Comparison of ENCODE assay signal across 8 mouse cellular contexts in genomic region chr17:26506031-26506641, GRCm38 (mm10). TPM values are rescaled to one million over a fixed set of nuclear protein-coding genes. Genes with fewer than 3 reads are reported as not detected.
A peak's percentile ranks its signal among the peaks of the same experiment; 100 is the strongest.
DNase-seq lines count a peak whose midpoint lies in the region; ATAC-seq lines count a peak whose summit lies in the region.

No protein-coding gene starts in this region.

- peaks cover 9% of the 10 kb centered on the region; the same call in 1 of the 2 replicates for H3K36me3 ChIP-seq in kidney, embryonic 15.5 days

- DNase-seq in adrenal gland, adult 2 months = peak; percentile 76
- no peak for DNase-seq in adrenal gland, adult 8-10 months
- DNase-seq in heart, adult 8-10 months (ENCODE audit: low spot score) = peak; percentile 72
- peak; percentile 55 to 68 for DNase-seq in lung, postnatal 4 days
- DNase-seq in adipocyte (ENCODE audit: low spot score) = no peak
- no peak for DNase-seq in embryo, embryonic 9.5 days (ENCODE audit: extremely low spot score)

- peaks cover 3% of the 10 kb centered on the region; the same call in 1 of the 2 replicates for H3K4me1 ChIP-seq in brown adipose tissue, adult 24 weeks (ENCODE audit: control insufficient read depth, insufficient read depth, insufficient read length, low read length)
- peaks cover 59% of the 10 kb centered on the region for H3K4me1 ChIP-seq in kidney, embryonic 15.5 days

- peak overlapping the region; percentile 91 for H3K9ac ChIP-seq in kidney, embryonic 15.5 days

- peak overlapping the region; percentile 94 for H3K27ac ChIP-seq in brown adipose tissue, adult 24 weeks (replicated peaks; ENCODE audit: low read depth, low read length)
- H3K27ac ChIP-seq in kidney, embryonic 15.5 days = peak overlapping the region; percentile 98

- 57% methylated on average over 14 of the region's 14 CpGs for WGBS in kidney, embryonic 15.5 days

- peak overlapping the region; percentile 82 for H3K4me2 ChIP-seq in kidney, embryonic 15.5 days

- no peak for ATAC-seq in kidney, embryonic 15.5 days (replicated peaks; ENCODE audit: low FRiP score)

- H3K27me3 ChIP-seq in kidney, embryonic 15.5 days = no peaks in the 10 kb centered on the region

- H3K4me3 ChIP-seq in brown adipose tissue, adult 24 weeks (ENCODE audit: insufficient read depth, low read depth, low read length) = peak overlapping the region; percentile 79
- H3K4me3 ChIP-seq in kidney, embryonic 15.5 days (replicated peaks) = peak overlapping the region; percentile 78

- no peaks in the 10 kb centered on the region for H3K9me3 ChIP-seq in kidney, embryonic 15.5 days (replicated peaks)

RNA-seq across cellular contexts. Expression of gene Ergic1, which starts 55.2 kb away (rescaled TPM):
- total RNA-seq in adrenal gland, adult 2 months (2021) = 100 to 1,000 TPM; 166 to 170 TPM
- 132 and 156 TPM in 2 replicates for polyA plus RNA-seq in adrenal gland, adult 2 months (2012; rRNA removed)
- 100 to 1,000 TPM; 142 to 218 (median 163) TPM for total RNA-seq in adrenal gland, adult 8-10 months (2022)
- 124 and 179 TPM in 2 replicates for polyA plus RNA-seq in brown adipose tissue, adult 24 weeks (2012; ENCODE audit: insufficient read depth, insufficient read length, missing spikeins)
- total RNA-seq in heart, adult 8-10 months (2022) = 10 to 100 TPM; 52.7 to 57.9 (median 55.4) TPM
- polyA plus RNA-seq in kidney, embryonic 15.5 days (2015; fragmentation: Nextera tagmentation; extraction: Ambion mirVana) = 124 and 131 TPM in 2 replicates

RNA-seq across cellular contexts. Expression of gene Dusp1, which starts 55.8 kb away (rescaled TPM):
- 10 to 100 TPM; 33.5 to 67.7 TPM for total RNA-seq in adrenal gland, adult 2 months (2021)
- polyA plus RNA-seq in adrenal gland, adult 2 months (2012; rRNA removed) = 80.9 and 86.9 TPM in 2 replicates
- total RNA-seq in adrenal gland, adult 8-10 months (2022) = 10 to 100 TPM; 41.3 to 67.9 (median 53.3) TPM
- 44.4 and 326 TPM in 2 replicates for polyA plus RNA-seq in brown adipose tissue, adult 24 weeks (2012; ENCODE audit: insufficient read depth, insufficient read length, missing spikeins)
- total RNA-seq in heart, adult 8-10 months (2022) = 10 to 100 TPM; 51.1 to 75.8 (median 59.4) TPM
- 23.1 and 24.8 TPM in 2 replicates for polyA plus RNA-seq in kidney, embryonic 15.5 days (2015; fragmentation: Nextera tagmentation; extraction: Ambion mirVana)

Comparison
In these comparisons a context has a peak if more than half of its experiments do, and no peak if none do; other contexts are left out.
1. DNase-seq: peak in adrenal gland, adult 2 months (single experiment), heart, adult 8-10 months (single experiment) and lung, postnatal 4 days (2 of 2); none in adrenal gland, adult 8-10 months (single experiment), adipocyte (single experiment) and embryo, embryonic 9.5 days (single experiment).